Mouse (Mus musculus): ENCODE measurements around the gene Olfr1500. TPM values are rescaled to one million over a fixed set of nuclear protein-coding genes. Genes with fewer than 3 reads are reported as not detected.

The Olfr1500 gene
- total and polyA plus RNA-seq, 3 experiments: not detected

GRCm38 (mm10) chr19:13818827-13819226, 11.5 kb downstream of the Olfr1500 start (continued):
- TF ChIP-seq BHLHE40 (IDR thresholded peaks at IDR 0.05; ENCODE audit: borderline replicate concordance, low read depth, low read length) (no peak), POLR2AphosphoS5 (IDR thresholded peaks at IDR 0.05; ENCODE audit: borderline replicate concordance, low read depth, low read length) (no peak), ZMIZ1 (IDR thresholded peaks at IDR 0.05; ENCODE audit: low read depth, low read length) (no peak), ZC3H11A (IDR thresholded peaks at IDR 0.05; ENCODE audit: low read depth, low read length) (peak; percentile 43), TAL1 (IDR thresholded peaks at IDR 0.05; ENCODE audit: low read length) (no peak), CHD1 (IDR thresholded peaks at IDR 0.05; ENCODE audit: low read depth, low read length) (no peak), POLR2AphosphoS2 (IDR thresholded peaks at IDR 0.05; ENCODE audit: low read length) (no peak), RAD21 (IDR thresholded peaks at IDR 0.05; ENCODE audit: low read depth, low read length) (peak; percentile 87), HCFC1 (IDR thresholded peaks at IDR 0.05; ENCODE audit: low read depth, low read length) (no peak), MYB (IDR thresholded peaks at IDR 0.05; ENCODE audit: low read depth, low read length) (no peak), JUND (IDR thresholded peaks at IDR 0.05; ENCODE audit: low read depth, low read length) (no peak), EP300 (IDR thresholded peaks at IDR 0.05; ENCODE audit: low read depth in 1 of 2, low read length in 2 of 2) (no peak), KAT2A (conservative IDR thresholded peaks at IDR 0.05; ENCODE audit: low read depth, low read length) (no peak)

- Histone ChIP-seq H3K27me3 (ENCODE audit: control insufficient read depth in 1 of 2, insufficient read depth in 2 of 2, low read length in 2 of 2) (no peaks in the 10 kb centered on the region), H3K27ac (ENCODE audit: control insufficient read depth, low read depth, low read length) (no peak overlapping the region), H3K4me3 (ENCODE audit: control insufficient read depth in 1 of 2, insufficient read depth in 1 of 2, low read depth in 2 of 2, low read length in 2 of 2) (no peak overlapping the region), H3K9me3 (replicated peaks; ENCODE audit: insufficient read depth, low read length) (no peaks in the 10 kb centered on the region), H3K79me2 (ENCODE audit: control insufficient read depth, insufficient read depth, low read length, poor library complexity) (no peaks in the 10 kb centered on the region), H3K9ac (ENCODE audit: control insufficient read depth, low read depth, low read length, poor library complexity, severe bottlenecking) (no peak overlapping the region), H3K4me1 (ENCODE audit: control insufficient read depth in 1 of 2, insufficient read depth in 2 of 2, low read length in 2 of 2) (no peaks in the 10 kb centered on the region), H3K36me3 (ENCODE audit: control insufficient read depth in 1 of 2, insufficient read depth in 2 of 2, low read length in 2 of 2) (no peaks in the 10 kb centered on the region)
- DNase-seq (ENCODE audit: low read depth, low spot score): peak; percentile 41
- TF ChIP-seq GATA1 (IDR thresholded peaks at IDR 0.05; ENCODE audit: low read depth, low read length): no peak
- no peak for TF ChIP-seq MXI1 (IDR thresholded peaks at IDR 0.05; ENCODE audit: low read depth, low read length)
- no peak for TF ChIP-seq RCOR1 (IDR thresholded peaks at IDR 0.05; ENCODE audit: low read depth, low read length)
- TF ChIP-seq UBTF (IDR thresholded peaks at IDR 0.05; ENCODE audit: borderline replicate concordance, insufficient read depth, low read depth, low read length): no peak
- no peak for TF ChIP-seq MAFK (IDR thresholded peaks at IDR 0.05; ENCODE audit: borderline replicate concordance, low read depth, low read length)
- TF ChIP-seq TBP (IDR thresholded peaks at IDR 0.05; ENCODE audit: low read depth, low read length): no peak
- TF ChIP-seq CHD1 (IDR thresholded peaks at IDR 0.05; ENCODE audit: low read depth, low read length): no peak
- no peak for TF ChIP-seq ZNF384 (IDR thresholded peaks at IDR 0.05; ENCODE audit: low read depth, low read length)
- no peak for TF ChIP-seq ZMIZ1 (IDR thresholded peaks at IDR 0.05; ENCODE audit: low read depth, low read length)
- no peak for TF ChIP-seq USF1 (IDR thresholded peaks at IDR 0.05; ENCODE audit: low read depth, low read length)
- TF ChIP-seq KAT2A (conservative IDR thresholded peaks at IDR 0.05; ENCODE audit: low read depth, low read length): no peak
- no peak for TF ChIP-seq SIN3A (IDR thresholded peaks at IDR 0.05; ENCODE audit: low read length)
- TF ChIP-seq ELF1 (IDR thresholded peaks at IDR 0.05; ENCODE audit: low read depth, low read length): no peak
- TF ChIP-seq MEF2A (IDR thresholded peaks at IDR 0.05; ENCODE audit: extremely low read depth, insufficient replicate concordance, low read depth, low read length, poor library complexity, severe bottlenecking): no peak
- TF ChIP-seq ZC3H11A (IDR thresholded peaks at IDR 0.05; ENCODE audit: low read depth, low read length): peak; percentile 53
- no peak for TF ChIP-seq JUND (IDR thresholded peaks at IDR 0.05; ENCODE audit: low read depth, low read length)
- no peak for TF ChIP-seq E2F4 (IDR thresholded peaks at IDR 0.05; ENCODE audit: borderline replicate concordance, low read depth, low read length)
- TF ChIP-seq NELFE (IDR thresholded peaks at IDR 0.05; ENCODE audit: low read depth, low read length): no peak
- no peak for TF ChIP-seq POLR2AphosphoS2 (IDR thresholded peaks at IDR 0.05; ENCODE audit: low read length)
- TF ChIP-seq CTCF (IDR thresholded peaks at IDR 0.05 in 2 of 3, conservative IDR thresholded peaks at IDR 0.05 in 1 of 3; ENCODE audit: control insufficient read depth in 1 of 3, insufficient read depth in 1 of 3, low read depth in 2 of 3, low read length in 3 of 3, poor library complexity in 1 of 3, severe bottlenecking in 1 of 3): peak; percentile 55 to 69 (median 68)
- no peak for TF ChIP-seq MYB (IDR thresholded peaks at IDR 0.05; ENCODE audit: low read depth, low read length)
- TF ChIP-seq SMC3 (IDR thresholded peaks at IDR 0.05; ENCODE audit: low read depth, low read length): peak; percentile 60
- TF ChIP-seq MAX (IDR thresholded peaks at IDR 0.05; ENCODE audit: low read length): no peak
- TF ChIP-seq USF2 (IDR thresholded peaks at IDR 0.05; ENCODE audit: borderline replicate concordance in 1 of 2, insufficient read depth in 1 of 2, low read depth in 1 of 2, low read length in 2 of 2): no peak
- TF ChIP-seq ETS1 (IDR thresholded peaks at IDR 0.05; ENCODE audit: low read depth, low read length): no peak
- no peak for TF ChIP-seq POLR2AphosphoS5 (IDR thresholded peaks at IDR 0.05; ENCODE audit: borderline replicate concordance, low read depth, low read length)
- peak; percentile 59 for TF ChIP-seq RAD21 (IDR thresholded peaks at IDR 0.05; ENCODE audit: low read depth, low read length)
Measured at GRCm38 (mm10) chr19:13812823-13813222, 17.5 kb downstream of the Olfr1500 start.

Measured in MEL (cell line).